Mouse (Mus musculus) embryonic facial prominence, embryonic 15.5 days (tissue): ENCODE measurements around the gene Psg19. TPM values are rescaled to one million over a fixed set of nuclear protein-coding genes. Genes with fewer than 3 reads are reported as not detected.

Experiments used
- polyA plus RNA-seq: library from polyadenylated mRNA; unstranded; fragments of >200 nt; fragmentation: Nextera tagmentation; extraction: Ambion mirVana; gene quantifications from 2 replicates; pipeline ENCODE4 v1.2.1, GENCODE M21; 2015

The Psg19 gene
- polyA plus RNA-seq, 1 experiment from 2014 or later, result not detected

Other genes starting within 250 kb of the Psg19 start
- not detected in 2 replicates for gene Psg27, start 231.2 kb downstream of the Psg19 start, polyA plus RNA-seq
- not detected in 2 replicates for gene Psg23, start 182.0 kb downstream of the Psg19 start, polyA plus RNA-seq
- gene Psg21, start 141.8 kb downstream of the Psg19 start, polyA plus RNA-seq, result not detected in 2 replicates
- gene Psg20, start 112.3 kb downstream of the Psg19 start, polyA plus RNA-seq, result 0.11 TPM in 1 of 2 replicates, not detected in the other
- gene Psg22, start 80.4 kb downstream of the Psg19 start, polyA plus RNA-seq, result not detected in 2 replicates
- gene Psg17, start 23.1 kb upstream of the Psg19 start, polyA plus RNA-seq, result not detected in 2 replicates
- 1.0 and 1.1 TPM in 2 replicates for gene Mill2, start 41.4 kb upstream of the Psg19 start, polyA plus RNA-seq
- 9.7 and 16.3 TPM in 2 replicates for gene Pglyrp1, start 72.8 kb upstream of the Psg19 start, polyA plus RNA-seq
- gene Ccdc61, start 111.9 kb upstream of the Psg19 start, polyA plus RNA-seq, result 31.8 and 40.3 TPM in 2 replicates
- 0.56 and 0.60 TPM in 2 replicates for gene Nova2, start 127.4 kb upstream of the Psg19 start, polyA plus RNA-seq
- not detected in 2 replicates for gene Nanos2, start 188.9 kb upstream of the Psg19 start, polyA plus RNA-seq
- gene Mypop, start 192.7 kb upstream of the Psg19 start, polyA plus RNA-seq, result 5.9 and 6.3 TPM in 2 replicates
- 31.1 and 32.2 TPM in 2 replicates for gene Irf2bp1, start 205.5 kb upstream of the Psg19 start, polyA plus RNA-seq
- 0.58 and 1.3 TPM in 2 replicates for gene Foxa3, start 225.0 kb upstream of the Psg19 start, polyA plus RNA-seq
- gene Sympk, start 225.9 kb upstream of the Psg19 start, polyA plus RNA-seq, result 35.3 and 36.8 TPM in 2 replicates